Mouse (Mus musculus) ES-E14 (cell line): ENCODE data around the gene 4930474N05Rik. TPM values are rescaled to one million over a fixed set of nuclear protein-coding genes. Genes with fewer than 3 reads are reported as not detected.

ENCODE experiments used
- DNase-seq: peaks from one replicate; pipeline ENCODE4 v3.0.0-alpha.2; 2013; ENCODE audit warnings: low read depth, low spot score
- H3K27ac ChIP-seq: 2 replicates; pipeline ENCODE4 v1.5.1; 2012; ENCODE audit warnings: low read depth, mild to moderate bottlenecking, low read length, moderate library complexity, mixed read lengths; ENCODE audit not compliant: poor library complexity, insufficient read depth, severe bottlenecking
- H3K36me3 ChIP-seq: 2 replicates; pipeline ENCODE4 v1.6.1; 2012; ENCODE audit warnings: mild to moderate bottlenecking, low read length, moderate library complexity, mixed read lengths; ENCODE audit not compliant: control insufficient read depth, poor library complexity, insufficient read depth, severe bottlenecking
- H3K4me1 ChIP-seq, 2 experiments: fragments of 150-350 bp in 1 of 2; sonication (generic) in 1 of 2; 2 replicates each; pipeline ENCODE4 v1.6.1; 2012; ENCODE audit warnings: low read length in 2 of 2, mild to moderate bottlenecking in 1 of 2, mixed read lengths in 1 of 2; ENCODE audit not compliant: control insufficient read depth in 2 of 2, insufficient read depth in 2 of 2, poor library complexity in 1 of 2
- H3K4me3 ChIP-seq, 2 experiments: fragments of 150-350 bp in 1 of 2; sonication (generic) in 1 of 2; 2 replicates each; pipeline ENCODE4 v1.5.1; 2012; ENCODE audit warnings: low read length in 2 of 2, low read depth in 1 of 2, mild to moderate bottlenecking in 1 of 2, mixed read lengths in 1 of 2; ENCODE audit not compliant: insufficient read depth in 1 of 2, poor library complexity in 1 of 2, severe bottlenecking in 1 of 2
- H3K9ac ChIP-seq: 2 replicates; pipeline ENCODE4 v1.6.1; 2012; ENCODE audit warnings: low read depth, mild to moderate bottlenecking, low read length, mixed read lengths; ENCODE audit not compliant: poor library complexity, insufficient read depth, severe bottlenecking
- H3K9me3 ChIP-seq: fragments of 150-350 bp; sonication (generic); 2 replicates; pipeline ENCODE4 v1.6.1; 2012; ENCODE audit warnings: low read depth, mild to moderate bottlenecking, low read length; ENCODE audit not compliant: control insufficient read depth, insufficient read depth
- CHD2 ChIP-seq: IDR thresholded peaks from 2 replicates; pipeline ENCODE4 v1.6.1; 2014; ENCODE audit warnings: mild to moderate bottlenecking, low read depth, low read length, inconsistent platforms
- HCFC1 ChIP-seq: IDR thresholded peaks from 2 replicates; pipeline ENCODE4 v1.6.1; 2012; ENCODE audit warnings: low read length, inconsistent platforms, borderline replicate concordance; ENCODE audit not compliant: insufficient read depth
- MAFK ChIP-seq: IDR thresholded peaks from 2 replicates; pipeline ENCODE4 v1.6.1; 2014; ENCODE audit warnings: mild to moderate bottlenecking, low read depth, low read length, inconsistent platforms; ENCODE audit not compliant: insufficient read depth
- ZC3H11A ChIP-seq: IDR thresholded peaks from 2 replicates; pipeline ENCODE4 v1.6.1; 2012; ENCODE audit warnings: low read depth, mild to moderate bottlenecking, inconsistent platforms, low read length, borderline replicate concordance
- ZNF384 ChIP-seq: IDR thresholded peaks from 2 replicates; pipeline ENCODE4 v1.6.1; 2012; ENCODE audit warnings: low read depth, low read length, inconsistent platforms
- in situ Hi-C, 2 experiments: fragments of 600-800 bp; cut with MboI; formaldehyde crosslinking; loops; one replicate each; pipeline ENCODE4 v1.15.1; 2025; ENCODE audit warnings: low sequenced_read_pairs in 2 of 2, inconsistent platforms in 1 of 2; ENCODE audit not compliant: unreplicated experiment in 2 of 2
- total RNA-seq: library from RNA; depleted of rRNA; stranded (reverse); fragments of 300-350 nt; gene quantifications from 2 replicates; pipeline ENCODE4 v1.2.3, GENCODE M21; 2012

The 4930474N05Rik gene
- total RNA-seq, 1 experiment: not detected

DNA sequence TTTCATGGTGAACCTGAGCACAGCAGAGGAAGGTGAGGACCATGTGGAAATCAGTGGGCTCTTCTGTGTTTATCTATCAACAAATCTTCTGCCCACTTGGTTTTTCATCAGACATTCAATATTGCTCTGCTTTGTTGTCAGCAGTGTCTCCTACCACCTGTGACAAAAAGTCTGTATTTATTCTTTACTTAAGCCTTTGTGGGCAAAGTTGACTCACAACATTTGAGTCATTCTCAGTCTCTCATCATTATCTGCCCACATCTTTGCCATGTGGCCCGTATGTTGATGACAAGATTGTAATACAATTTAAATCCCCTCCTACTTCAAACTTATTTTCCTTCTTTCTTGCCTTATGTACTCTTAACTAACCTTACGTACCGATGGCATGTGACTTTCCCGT is 43.0 kb downstream of the 4930474N05Rik start:
- H3K27ac ChIP-seq: no peak overlapping the region
- H3K9me3 ChIP-seq: no peaks in the 10 kb centered on the region
- in situ Hi-C loops: no loop called here
- no peak for DNase-seq
- H3K9ac ChIP-seq: no peak overlapping the region
- H3K4me3 ChIP-seq: no peak overlapping the region
- no peak for TF ChIP-seq HCFC1
- TF ChIP-seq CHD2: no peak
- TF ChIP-seq MAFK: no peak
- TF ChIP-seq ZNF384: no peak
- no peak for TF ChIP-seq ZC3H11A
- H3K4me1 ChIP-seq: no peaks in the 10 kb centered on the region
- H3K36me3 ChIP-seq: no peaks in the 10 kb centered on the region

GRCm38 (mm10) chr14:36145261-36145660 is 50.5 kb downstream of the 4930474N05Rik start:
- DNase-seq: no peak
- Histone ChIP-seq H3K9ac (no peak overlapping the region), H3K9me3 (no peaks in the 10 kb centered on the region), H3K4me3 (no peak overlapping the region), H3K27ac (no peak overlapping the region), H3K36me3 (no peaks in the 10 kb centered on the region), H3K4me1 (no peaks in the 10 kb centered on the region)
- TF ChIP-seq ZC3H11A: no peak
- no peak for TF ChIP-seq MAFK
- TF ChIP-seq HCFC1: no peak
- no peak for TF ChIP-seq CHD2
- no peak for TF ChIP-seq ZNF384
- in situ Hi-C loops: no loop called here
